Mouse (Mus musculus): Measurements from ENCODE around the gene Snrnp70. TPM values are rescaled to one million over a fixed set of nuclear protein-coding genes. Genes with fewer than 3 reads are reported as not detected.
A peak's percentile ranks its signal among the peaks of the same experiment; 100 is the strongest.

Gene Snrnp70
- polyA plus RNA-seq, 1 experiment from 2014 or later: 88.2 TPM

DNA sequence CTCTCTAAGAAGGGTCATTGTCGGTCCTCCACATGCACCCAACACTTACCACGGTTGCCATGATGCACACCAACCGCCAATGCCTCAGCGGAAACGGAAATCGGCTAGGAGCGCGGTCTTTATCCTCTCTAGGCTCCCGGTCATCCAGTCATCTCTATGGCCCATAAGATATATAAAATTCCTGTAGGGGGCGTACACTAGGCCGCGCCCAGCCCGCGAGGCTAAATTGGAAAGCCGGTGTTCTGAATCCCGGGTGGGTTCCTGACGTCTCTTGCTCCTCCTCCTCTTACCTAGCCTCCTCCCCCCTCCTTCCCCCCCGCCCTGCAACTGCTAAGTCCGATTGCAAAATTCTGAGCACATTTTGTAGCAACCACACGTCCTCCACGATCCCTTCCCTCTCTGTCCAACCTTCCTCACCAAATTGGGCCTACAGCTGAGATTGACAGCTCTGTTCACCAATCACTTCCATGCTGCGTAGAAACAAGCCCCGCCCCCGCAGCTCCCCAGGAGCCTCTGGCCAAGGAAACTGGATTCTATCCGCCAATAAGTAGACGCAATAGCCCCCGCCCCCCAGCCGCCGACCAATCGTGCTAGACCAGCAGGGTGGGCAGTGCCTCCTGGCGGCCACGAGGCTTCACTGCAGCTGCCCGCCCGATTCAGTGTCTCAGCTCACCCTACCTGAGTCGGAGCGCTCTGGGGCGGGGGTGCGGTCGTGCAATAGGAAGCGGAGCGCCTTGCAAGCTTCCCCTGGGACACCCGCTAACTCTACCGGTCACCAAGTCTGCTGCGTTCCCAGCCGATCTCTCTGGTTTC lies 38.9 kb upstream of the Snrnp70 start, which contains the start of gene Gys1:
Gene Gys1, plus strand, starts transcription at position 642 of the 813 bp plus-strand sequence.
- WGBS: under 1% methylated on average over 45 of the region's 45 CpGs
- peak within 1 kb of the TSS; percentile 87 for H3K4me3 ChIP-seq (ENCODE audit: low read depth, low read length)
- H3K4me2 ChIP-seq: peak within 1 kb of the TSS; percentile 98
- peaks cover 19% of the 10 kb centered on the region for H3K4me1 ChIP-seq (ENCODE audit: insufficient read depth)
- peak within 1 kb of the TSS; percentile 93 for H3K9ac ChIP-seq
- peaks cover 27% of the 10 kb centered on the region for H3K36me3 ChIP-seq (ENCODE audit: insufficient read depth)
- H3K9me3 ChIP-seq (ENCODE audit: low read depth, low read length): no peaks in the 10 kb centered on the region
- ATAC-seq (ENCODE audit: insufficient read depth) (peak; percentile 97), DNase-seq (peak; percentile 100)
- peak; percentile 99 for TF ChIP-seq CTCF (IDR thresholded peaks at IDR 0.05; ENCODE audit: low read depth)
- H3K27ac ChIP-seq (ENCODE audit: low read depth): peak within 1 kb of the TSS; percentile 89
- H3K27me3 ChIP-seq (ENCODE audit: insufficient read depth, low read length): no peaks in the 10 kb centered on the region

DNA sequence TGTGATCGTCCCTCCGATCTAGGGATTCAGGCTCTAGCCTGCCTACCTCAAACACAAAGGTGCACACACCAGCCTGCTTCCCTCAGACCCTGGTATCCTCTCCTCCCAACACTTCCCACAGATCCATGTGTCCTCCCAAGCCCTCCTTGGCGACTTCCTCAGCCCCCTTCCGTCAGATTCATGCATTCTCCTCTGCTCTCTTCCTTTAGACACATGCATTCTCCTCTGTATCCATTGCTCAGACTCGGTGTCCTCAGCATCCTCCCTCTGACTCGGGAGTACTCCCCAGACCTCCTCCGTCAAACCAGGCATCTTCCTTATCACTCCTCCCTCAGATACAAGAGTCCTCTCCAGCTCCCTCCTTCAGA lies 38.3 kb upstream of the Snrnp70 start:
- peaks cover 19% of the 10 kb centered on the region for H3K4me1 ChIP-seq (ENCODE audit: insufficient read depth)
- under 1% methylated on average over 7 of the region's 7 CpGs for WGBS
- ATAC-seq (ENCODE audit: insufficient read depth): no peak

DNA sequence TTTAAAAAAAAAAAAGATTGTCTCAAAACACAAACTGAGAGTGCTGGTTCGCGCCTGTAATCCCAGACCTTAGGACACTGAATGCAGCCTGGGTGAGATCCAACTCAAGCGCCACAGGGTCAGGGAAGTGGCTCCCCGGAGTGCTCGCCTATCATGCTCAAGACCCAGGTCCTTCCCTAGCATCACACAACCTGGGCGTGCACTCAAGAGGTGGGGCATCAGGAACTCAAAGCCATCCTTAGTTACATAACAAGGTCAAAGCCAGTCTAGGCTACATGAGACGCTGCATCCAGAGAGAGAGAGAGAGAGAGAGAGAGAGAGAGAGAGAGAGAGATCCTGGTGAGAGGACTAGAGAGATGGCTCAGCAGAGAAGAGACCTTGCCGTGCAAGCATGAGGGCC lies 31.0 kb upstream of the Snrnp70 start:
- Histone ChIP-seq H3K4me3 (ENCODE audit: low read depth, low read length) (no peak overlapping the region), H3K4me1 (ENCODE audit: insufficient read depth) (no peaks in the 10 kb centered on the region), H3K36me3 (ENCODE audit: insufficient read depth) (peaks cover 91% of the 10 kb centered on the region), H3K4me2 (no peak overlapping the region), H3K27ac (ENCODE audit: low read depth) (no peak overlapping the region), H3K27me3 (ENCODE audit: insufficient read depth, low read length) (no peaks in the 10 kb centered on the region), H3K9ac (no peak overlapping the region), H3K9me3 (ENCODE audit: low read depth, low read length) (no peaks in the 10 kb centered on the region)
- no peak for DNase-seq
- TF ChIP-seq CTCF (IDR thresholded peaks at IDR 0.05; ENCODE audit: low read depth): no peak
- ATAC-seq (ENCODE audit: insufficient read depth): no peak
- WGBS: 79% methylated on average over 8 of the region's 8 CpGs

More for the DNA sequence above, 38.3 kb upstream of the Snrnp70 start:
- Histone ChIP-seq H3K9me3 (ENCODE audit: low read depth, low read length) (no peaks in the 10 kb centered on the region), H3K36me3 (ENCODE audit: insufficient read depth) (peaks cover 31% of the 10 kb centered on the region), H3K27me3 (ENCODE audit: insufficient read depth, low read length) (no peaks in the 10 kb centered on the region), H3K4me3 (ENCODE audit: low read depth, low read length) (peak overlapping the region; percentile 87), H3K27ac (ENCODE audit: low read depth) (peak overlapping the region; percentile 89), H3K4me2 (peak overlapping the region; percentile 98), H3K9ac (peak overlapping the region; percentile 93)
- no peak for DNase-seq
- no peak for TF ChIP-seq CTCF (IDR thresholded peaks at IDR 0.05; ENCODE audit: low read depth)

DNA sequence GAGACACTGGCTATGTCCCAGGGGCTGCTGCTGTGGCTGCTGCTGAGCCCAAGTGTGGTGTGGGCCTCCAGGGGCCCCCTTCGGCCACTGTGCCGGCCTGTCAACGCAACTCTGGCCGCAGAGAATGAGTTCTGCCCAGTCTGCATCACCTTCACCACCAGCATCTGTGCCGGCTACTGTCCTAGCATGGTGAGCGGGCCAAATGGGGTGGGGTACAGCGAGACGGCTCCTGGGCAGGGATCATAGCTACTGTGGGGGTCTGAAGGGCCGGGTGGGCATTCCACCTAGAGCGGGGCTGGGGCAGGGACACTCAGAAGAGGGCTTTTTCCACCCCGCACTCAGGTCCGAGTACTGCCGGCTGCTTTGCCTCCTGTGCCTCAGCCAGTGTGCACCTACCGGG lies 25.7 kb upstream of the Snrnp70 start:
- Histone ChIP-seq H3K9ac (no peak overlapping the region), H3K4me1 (ENCODE audit: insufficient read depth) (0 out of 2 replicates have a peak, but pooled peaks cover 8% of the 10 kb centered on the region), H3K27ac (ENCODE audit: low read depth) (no peak overlapping the region), H3K27me3 (ENCODE audit: insufficient read depth, low read length) (peaks cover 27% of the 10 kb centered on the region), H3K36me3 (ENCODE audit: insufficient read depth) (peaks cover 57% of the 10 kb centered on the region), H3K4me3 (ENCODE audit: low read depth, low read length) (no peak overlapping the region), H3K4me2 (no peak overlapping the region), H3K9me3 (ENCODE audit: low read depth, low read length) (no peaks in the 10 kb centered on the region)
- ATAC-seq (ENCODE audit: insufficient read depth) (no peak), DNase-seq (no peak)
- WGBS: 90% methylated on average over 14 of the region's 14 CpGs
- no peak for TF ChIP-seq CTCF (IDR thresholded peaks at IDR 0.05; ENCODE audit: low read depth)

GRCm38 (mm10) chr7:45420615-45420919 lies 25.0 kb upstream of the Snrnp70 start, which contains the start of gene Lhb:
TSS of gene Lhb (plus strand) at chr7:45420820.
- peaks cover 33% of the 10 kb centered on the region for H3K27me3 ChIP-seq (ENCODE audit: insufficient read depth, low read length)
- peak within 1 kb of the TSS; percentile 27 for H3K4me2 ChIP-seq
- ATAC-seq (ENCODE audit: insufficient read depth): no peak
- WGBS: 54% methylated on average over 6 of the region's 6 CpGs
- DNase-seq: no peak
- H3K9ac ChIP-seq: no peak within 1 kb of the TSS
- H3K4me3 ChIP-seq (ENCODE audit: low read depth, low read length): no peak within 1 kb of the TSS
- peaks cover 8% of the 10 kb centered on the region; the same call in 1 of the 2 replicates for H3K4me1 ChIP-seq (ENCODE audit: insufficient read depth)
- TF ChIP-seq CTCF (IDR thresholded peaks at IDR 0.05; ENCODE audit: low read depth): no peak
- peaks cover 51% of the 10 kb centered on the region for H3K36me3 ChIP-seq (ENCODE audit: insufficient read depth)
- no peak within 1 kb of the TSS for H3K27ac ChIP-seq (ENCODE audit: low read depth)
- no peaks in the 10 kb centered on the region for H3K9me3 ChIP-seq (ENCODE audit: low read depth, low read length)

- DNase-seq (peak; percentile 54), ATAC-seq (ENCODE audit: insufficient read depth) (peak; percentile 32)
- Histone ChIP-seq H3K9me3 (ENCODE audit: low read depth, low read length) (no peaks in the 10 kb centered on the region), H3K9ac (no peak overlapping the region), H3K4me3 (ENCODE audit: low read depth, low read length) (no peak overlapping the region), H3K4me2 (peak overlapping the region; percentile 27), H3K4me1 (ENCODE audit: insufficient read depth) (peaks cover 11% of the 10 kb centered on the region; the same call in 1 of the 2 replicates), H3K36me3 (ENCODE audit: insufficient read depth) (peaks cover 46% of the 10 kb centered on the region), H3K27me3 (ENCODE audit: insufficient read depth, low read length) (peaks cover 38% of the 10 kb centered on the region), H3K27ac (ENCODE audit: low read depth) (no peak overlapping the region)
- no peak for TF ChIP-seq CTCF (IDR thresholded peaks at IDR 0.05; ENCODE audit: low read depth)
- 9% methylated on average over 27 of the region's 27 CpGs for whole genome bisulfite sequencing
These were observed 24.5 kb upstream of the Snrnp70 start for GRCm38 (mm10) chr7:45419859-45420614.

GRCm38 (mm10) chr7:45417962-45418492 lies 22.5 kb upstream of the Snrnp70 start:
- peaks cover 56% of the 10 kb centered on the region for H3K27me3 ChIP-seq (ENCODE audit: insufficient read depth, low read length)

More at GRCm38 (mm10) chr7:45417962-45418492, 22.5 kb upstream of the Snrnp70 start:
- H3K27ac ChIP-seq (ENCODE audit: low read depth): no peak overlapping the region
- H3K4me3 ChIP-seq (ENCODE audit: low read depth, low read length): no peak overlapping the region
- TF ChIP-seq CTCF (IDR thresholded peaks at IDR 0.05; ENCODE audit: low read depth): no peak
- H3K9ac ChIP-seq: no peak overlapping the region
- no peak for DNase-seq
- H3K4me2 ChIP-seq: peak overlapping the region; percentile 27; the same call in 1 of the 2 replicates
- peaks cover 26% of the 10 kb centered on the region for H3K36me3 ChIP-seq (ENCODE audit: insufficient read depth)
- H3K9me3 ChIP-seq (ENCODE audit: low read depth, low read length): no peaks in the 10 kb centered on the region
- H3K4me1 ChIP-seq (ENCODE audit: insufficient read depth): peaks cover 17% of the 10 kb centered on the region; the same call in 1 of the 2 replicates
- no peak for ATAC-seq (ENCODE audit: insufficient read depth)
- WGBS: 9% methylated on average over 13 of the region's 13 CpGs
